Mouse (Mus musculus) effector memory CD4-positive, alpha-beta T cell, adult 7 months (primary cell): ENCODE measurements around the gene Acsl6. TPM values are rescaled to one million over a fixed set of nuclear protein-coding genes. Genes with fewer than 3 reads are reported as not detected.

Experiments used
- polyA plus RNA-seq: library from polyadenylated mRNA; unstranded; fragments of 100-300 nt; shearing (Covaris generic); gene quantifications from one replicate; pipeline ENCODE4 v1.2.1, GENCODE M21; 2017

The Acsl6 gene
- not detected for polyA plus RNA-seq

GRCm38 (mm10) chr11:54303728-54304470 is at the start of gene Acsl6:
Gene Acsl6 (plus strand): TSS chr11:54303798.

GRCm38 (mm10) chr11:54267177-54267576 is 36.4 kb upstream of the Acsl6 start, which contains the start of gene Il3:
Gene Il3 (minus strand): TSS chr11:54267277.

Other genes starting within 250 kb of the Acsl6 start
- gene Pdlim4, start 234.8 kb upstream of the Acsl6 start, polyA plus RNA-seq: 2.9 TPM
- gene P4ha2, start 203.7 kb upstream of the Acsl6 start, polyA plus RNA-seq: 0.38 TPM
- gene Csf2, start 54.1 kb upstream of the Acsl6 start, polyA plus RNA-seq: 10.9 TPM
- gene Il3, start 36.5 kb upstream of the Acsl6 start, polyA plus RNA-seq: not detected
- gene Meikin, start 66.9 kb downstream of the Acsl6 start, polyA plus RNA-seq: 0.27 TPM
- 7.6 TPM for gene Fnip1, start 134.4 kb downstream of the Acsl6 start, polyA plus RNA-seq
- 181 TPM for gene Rapgef6, start 219.0 kb downstream of the Acsl6 start, polyA plus RNA-seq